Mouse (Mus musculus): ENCODE measurements around the gene Ttc8.

GRCm38 (mm10) chr12:98884515-98884914 lies 35.9 kb upstream of the Ttc8 start:
- TF ChIP-seq ZNF384 (IDR thresholded peaks at IDR 0.05; ENCODE audit: low read depth, low read length) (no peak), HCFC1 (IDR thresholded peaks at IDR 0.05; ENCODE audit: borderline replicate concordance, insufficient read depth, low read length) (no peak)
